Mouse (Mus musculus): ENCODE results near the gene Tox2. TPM values are rescaled to one million over a fixed set of nuclear protein-coding genes. Genes with fewer than 3 reads are reported as not detected.

Gene Tox2
- polyA plus RNA-seq, 1 experiment from 2014 or later: 0.99 TPM

GRCm38 (mm10) chr2:163359253-163359652 is 156.3 kb downstream of the Tox2 start:
- H3K27me3 ChIP-seq (replicated peaks): no peaks in the 10 kb centered on the region
- no peaks in the 10 kb centered on the region for H3K9me3 ChIP-seq (replicated peaks)
- peak overlapping the region; percentile 97 for H3K27ac ChIP-seq
- H3K36me3 ChIP-seq: no peaks in the 10 kb centered on the region
- 9% methylated on average over 2 of the region's 2 CpGs for WGBS (ENCODE audit: insufficient replicate concordance)
- peak overlapping the region; percentile 74 for H3K4me2 ChIP-seq
- H3K9ac ChIP-seq: peak overlapping the region; percentile 64
- H3K4me1 ChIP-seq: peaks cover 89% of the 10 kb centered on the region
- no peak for ATAC-seq
- H3K4me3 ChIP-seq: no peak overlapping the region

- WGBS (ENCODE audit: insufficient replicate concordance): 80% methylated on average over 16 of the region's 16 CpGs
- no peak for ATAC-seq
- Histone ChIP-seq H3K4me1 (peaks cover 81% of the 10 kb centered on the region), H3K9me3 (replicated peaks) (no peaks in the 10 kb centered on the region), H3K27me3 (replicated peaks) (0 out of 2 replicates have a peak, but pooled peaks cover 3% of the 10 kb centered on the region), H3K36me3 (no peaks in the 10 kb centered on the region), H3K4me2 (no peak overlapping the region), H3K9ac (no peak overlapping the region), H3K27ac (peak overlapping the region; percentile 27; the same call in 1 of the 2 replicates), H3K4me3 (no peak overlapping the region)
Observed at GRCm38 (mm10) chr2:163360858-163361623, 158.1 kb downstream of the Tox2 start.

- peak overlapping the region; percentile 50 for H3K4me2 ChIP-seq
- peak overlapping the region; percentile 51 for H3K9ac ChIP-seq
- peaks cover 6% of the 10 kb centered on the region; the same call in 1 of the 2 replicates for H3K27me3 ChIP-seq (replicated peaks)
- no peaks in the 10 kb centered on the region for H3K9me3 ChIP-seq (replicated peaks)
- 32% methylated on average over 12 of the region's 12 CpGs for WGBS (ENCODE audit: insufficient replicate concordance)
- H3K4me3 ChIP-seq: peak overlapping the region; percentile 6; the same call in 1 of the 2 replicates
- peak; percentile 70 for ATAC-seq
- no peaks in the 10 kb centered on the region for H3K36me3 ChIP-seq
- peak overlapping the region; percentile 83 for H3K27ac ChIP-seq
- H3K4me1 ChIP-seq: peaks cover 64% of the 10 kb centered on the region
Observed at GRCm38 (mm10) chr2:163362940-163363921, 160.3 kb downstream of the Tox2 start.

- peaks cover 8% of the 10 kb centered on the region; the same call in 1 of the 2 replicates for H3K27me3 ChIP-seq (replicated peaks)
- H3K4me1 ChIP-seq: peaks cover 46% of the 10 kb centered on the region
- ATAC-seq: no peak
- H3K4me2 ChIP-seq: no peak overlapping the region
- 67% methylated on average over 18 of the region's 18 CpGs for WGBS (ENCODE audit: insufficient replicate concordance)
- no peak overlapping the region for H3K27ac ChIP-seq
- no peak overlapping the region for H3K4me3 ChIP-seq
- H3K36me3 ChIP-seq: no peaks in the 10 kb centered on the region
- H3K9ac ChIP-seq: no peak overlapping the region
- no peaks in the 10 kb centered on the region for H3K9me3 ChIP-seq (replicated peaks)
Observed at GRCm38 (mm10) chr2:163364785-163365541, 162.0 kb downstream of the Tox2 start.

- Histone ChIP-seq H3K36me3 (no peaks in the 10 kb centered on the region), H3K27me3 (replicated peaks) (peaks cover 34% of the 10 kb centered on the region), H3K4me3 (no peak overlapping the region), H3K9ac (no peak overlapping the region), H3K27ac (no peak overlapping the region), H3K4me1 (no peaks in the 10 kb centered on the region), H3K4me2 (no peak overlapping the region), H3K9me3 (replicated peaks) (no peaks in the 10 kb centered on the region)
- WGBS (ENCODE audit: insufficient replicate concordance): 48% methylated on average over 4 of the region's 4 CpGs
- no peak for ATAC-seq
Observed at GRCm38 (mm10) chr2:163370175-163370574, 167.2 kb downstream of the Tox2 start.

DNA sequence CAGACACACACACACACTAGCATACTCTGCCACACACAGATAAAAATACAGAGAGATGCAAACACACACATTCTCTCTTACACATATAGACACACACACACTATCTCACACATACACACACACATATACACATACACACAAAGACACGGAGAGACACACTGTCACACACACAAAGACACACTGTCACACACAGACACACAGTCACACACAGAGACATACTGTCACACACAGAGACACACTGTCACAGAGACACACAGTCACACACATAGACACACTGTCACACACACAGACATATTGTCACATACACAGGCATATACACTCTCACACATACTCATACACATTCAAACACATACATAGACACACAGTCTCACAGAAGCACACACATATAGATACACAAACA is 169.7 kb downstream of the Tox2 start:
- Histone ChIP-seq H3K36me3 (no peaks in the 10 kb centered on the region), H3K9me3 (replicated peaks) (no peaks in the 10 kb centered on the region), H3K4me2 (no peak overlapping the region), H3K4me1 (no peaks in the 10 kb centered on the region), H3K9ac (no peak overlapping the region), H3K4me3 (no peak overlapping the region), H3K27me3 (replicated peaks) (peaks cover 59% of the 10 kb centered on the region), H3K27ac (no peak overlapping the region)
- 57% methylated on average over 1 of the region's 1 CpGs for WGBS (ENCODE audit: insufficient replicate concordance)
- ATAC-seq: no peak

Other genes with a start within 250 kb of the Tox2 start
- 2.7 and 3.0 TPM in 2 replicates for gene Sgk2, start 215.8 kb upstream of the Tox2 start, polyA plus RNA-seq (2016; fragmentation: Nextera tagmentation; extraction: Ambion mirVana)
- 24.4 and 25.9 TPM in 2 replicates for gene Ift52, start 185.8 kb upstream of the Tox2 start, polyA plus RNA-seq (2016; fragmentation: Nextera tagmentation; extraction: Ambion mirVana)
- 71.7 and 72.8 TPM in 2 replicates for gene Mybl2, start 148.4 kb upstream of the Tox2 start, polyA plus RNA-seq (2016; fragmentation: Nextera tagmentation; extraction: Ambion mirVana)
- gene Gtsf1l, start 115.3 kb upstream of the Tox2 start, polyA plus RNA-seq (2016; fragmentation: Nextera tagmentation; extraction: Ambion mirVana): not detected in 2 replicates
- gene Jph2, start 194.9 kb downstream of the Tox2 start, polyA plus RNA-seq (2016; fragmentation: Nextera tagmentation; extraction: Ambion mirVana): 0.12 and 0.16 TPM in 2 replicates
- gene Oser1, start 221.6 kb downstream of the Tox2 start, polyA plus RNA-seq (2016; fragmentation: Nextera tagmentation; extraction: Ambion mirVana): 41.3 and 43.0 TPM in 2 replicates
- 0.19 and 0.36 TPM in 2 replicates for gene Gdap1l1, start 235.4 kb downstream of the Tox2 start, polyA plus RNA-seq (2016; fragmentation: Nextera tagmentation; extraction: Ambion mirVana)

Data from liver, embryonic 12.5 days (tissue).